Mouse (Mus musculus): ENCODE data around the gene Trank1. TPM values are rescaled to one million over a fixed set of nuclear protein-coding genes. Genes with fewer than 3 reads are reported as not detected.
A peak's percentile ranks its signal among the peaks of the same experiment; 100 is the strongest.

Gene Trank1
- total and polyA plus RNA-seq, 3 experiments = 0.13 to 0.66 (median 0.34) TPM

- Histone ChIP-seq H3K4me3 (replicated peaks in 1 of 3; ENCODE audit: low read depth in 2 of 3, low read length in 2 of 3, poor library complexity in 1 of 3) (no peak overlapping the region), H3K27me3 (replicated peaks) (no peaks in the 10 kb centered on the region), H3K36me3 (replicated peaks in 1 of 2; ENCODE audit: control insufficient read depth in 1 of 2, insufficient read depth in 1 of 2, low read length in 1 of 2) (no peaks in the 10 kb centered on the region), H3K9ac (ENCODE audit: insufficient read depth, low read depth) (no peak overlapping the region), H3K79me2 (replicated peaks; ENCODE audit: control insufficient read depth, extremely low read depth, insufficient read depth, poor library complexity, severe bottlenecking) (no peaks in the 10 kb centered on the region), H3K4me2 (ENCODE audit: insufficient read depth, low read depth, poor library complexity, severe bottlenecking) (no peak overlapping the region), H3K27ac (ENCODE audit: insufficient read depth, low read depth) (no peak overlapping the region), H3K4me1 (ENCODE audit: control insufficient read depth in 1 of 2, insufficient read depth in 2 of 2) (peaks cover 12 to 36% of the 10 kb centered on the region in 2 experiments), H3K9me3 (replicated peaks; ENCODE audit: low read length) (no peaks in the 10 kb centered on the region)
- TF ChIP-seq BHLHE40 (IDR thresholded peaks at IDR 0.05; ENCODE audit: low read depth, low read length) (no peak), CTCF (conservative IDR thresholded peaks at IDR 0.05 in 1 of 2, IDR thresholded peaks at IDR 0.05 in 1 of 2; ENCODE audit: low read depth in 2 of 2, low read length in 2 of 2) (no peak), MYC (IDR thresholded peaks at IDR 0.05; ENCODE audit: low read depth, low read length) (no peak), ETS1 (conservative IDR thresholded peaks at IDR 0.05; ENCODE audit: low read depth, low read length) (no peak), GABPA (IDR thresholded peaks at IDR 0.05; ENCODE audit: insufficient replicate concordance, low read depth, low read length) (no peak), TCF12 (IDR thresholded peaks at IDR 0.05; ENCODE audit: low read depth, low read length) (no peak), JUN (IDR thresholded peaks at IDR 0.05; ENCODE audit: insufficient read depth, low read depth, low read length) (no peak), RAD21 (IDR thresholded peaks at IDR 0.05; ENCODE audit: low read depth, low read length) (no peak), POLR2AphosphoS2 (IDR thresholded peaks at IDR 0.05; ENCODE audit: low read depth, low read length) (no peak), UBTF (IDR thresholded peaks at IDR 0.05; ENCODE audit: low read depth, low read length) (no peak), EP300 (IDR thresholded peaks at IDR 0.05; ENCODE audit: low read length) (no peak), SIN3A (IDR thresholded peaks at IDR 0.05; ENCODE audit: low read length) (no peak), ELF1 (IDR thresholded peaks at IDR 0.05; ENCODE audit: low read depth, low read length) (no peak), HCFC1 (IDR thresholded peaks at IDR 0.05; ENCODE audit: low read depth, low read length) (no peak), CHD1 (IDR thresholded peaks at IDR 0.05; ENCODE audit: low read depth, low read length) (no peak), USF2 (conservative IDR thresholded peaks at IDR 0.05; ENCODE audit: low read depth, low read length) (no peak), ZMIZ1 (IDR thresholded peaks at IDR 0.05; ENCODE audit: low read depth, low read length) (no peak), E2F4 (IDR thresholded peaks at IDR 0.05; ENCODE audit: insufficient replicate concordance, low read depth, low read length) (no peak), USF1 (IDR thresholded peaks at IDR 0.05; ENCODE audit: low read depth, low read length) (no peak)
- DNase-seq (ENCODE audit: extremely low read depth) = no peak
- dilution Hi-C loops (cut with MboI; ENCODE audit: extremely low pct_ligation_motif_present, extremely low pct_unique_long_range_greater_than_20kb, low sequenced_read_pairs) = no loop called here
- in situ Hi-C loops (cut with MboI; ENCODE audit: low pct_ligation_motif_present, low pct_unique_long_range_greater_than_20kb, low sequenced_read_pairs) = no loop called here
These were observed 88.5 kb downstream of the Trank1 start for GRCm38 (mm10) chr9:111400089-111400488.

- H3K9me3 ChIP-seq (replicated peaks; ENCODE audit: low read length) = no peaks in the 10 kb centered on the region
- DNase-seq (ENCODE audit: extremely low read depth) = no peak
- dilution Hi-C loops (cut with MboI; ENCODE audit: extremely low pct_ligation_motif_present, extremely low pct_unique_long_range_greater_than_20kb, low sequenced_read_pairs) = no loop called here
- H3K9ac ChIP-seq (ENCODE audit: insufficient read depth, low read depth) = no peak overlapping the region
- no peaks in the 10 kb centered on the region for H3K79me2 ChIP-seq (replicated peaks; ENCODE audit: control insufficient read depth, extremely low read depth, insufficient read depth, poor library complexity, severe bottlenecking)
- H3K27me3 ChIP-seq (replicated peaks) = no peaks in the 10 kb centered on the region
- peaks cover 9 to 26% of the 10 kb centered on the region in 2 experiments for H3K4me1 ChIP-seq (ENCODE audit: control insufficient read depth in 1 of 2, insufficient read depth in 2 of 2)
- H3K27ac ChIP-seq (ENCODE audit: insufficient read depth, low read depth) = no peak overlapping the region
- no peak overlapping the region for H3K4me2 ChIP-seq (ENCODE audit: insufficient read depth, low read depth, poor library complexity, severe bottlenecking)
- H3K36me3 ChIP-seq (replicated peaks in 1 of 2; ENCODE audit: control insufficient read depth in 1 of 2, insufficient read depth in 1 of 2, low read length in 1 of 2) = no peaks in the 10 kb centered on the region
- in situ Hi-C loops (cut with MboI; ENCODE audit: low pct_ligation_motif_present, low pct_unique_long_range_greater_than_20kb, low sequenced_read_pairs) = no loop called here
- H3K4me3 ChIP-seq (replicated peaks in 1 of 3; ENCODE audit: low read depth in 2 of 3, low read length in 2 of 3, poor library complexity in 1 of 3) = no peak overlapping the region
- TF ChIP-seq NELFE (IDR thresholded peaks at IDR 0.05; ENCODE audit: low read depth, low read length) (no peak), TCF12 (IDR thresholded peaks at IDR 0.05; ENCODE audit: low read depth, low read length) (no peak), POLR2A (IDR thresholded peaks at IDR 0.05; ENCODE audit: low read depth, low read length) (no peak), RCOR1 (conservative IDR thresholded peaks at IDR 0.05; ENCODE audit: low read depth, low read length) (no peak), EP300 (IDR thresholded peaks at IDR 0.05; ENCODE audit: low read length) (peak; percentile 51; the same call in 1 of the 2 replicates), ZMIZ1 (IDR thresholded peaks at IDR 0.05; ENCODE audit: low read depth, low read length) (no peak), ELF1 (IDR thresholded peaks at IDR 0.05; ENCODE audit: low read depth, low read length) (no peak), TBP (conservative IDR thresholded peaks at IDR 0.05; ENCODE audit: low read depth, low read length) (no peak), NRF1 (IDR thresholded peaks at IDR 0.05; ENCODE audit: low read depth, low read length) (no peak), RAD21 (IDR thresholded peaks at IDR 0.05; ENCODE audit: low read depth, low read length) (no peak), HCFC1 (IDR thresholded peaks at IDR 0.05; ENCODE audit: low read depth, low read length) (no peak), PAX5 (IDR thresholded peaks at IDR 0.05; ENCODE audit: low read length) (no peak), E2F4 (IDR thresholded peaks at IDR 0.05; ENCODE audit: insufficient replicate concordance, low read depth, low read length) (no peak), CHD1 (IDR thresholded peaks at IDR 0.05; ENCODE audit: low read depth, low read length) (no peak), JUND (conservative IDR thresholded peaks at IDR 0.05; ENCODE audit: low read depth, low read length) (no peak), MEF2A (IDR thresholded peaks at IDR 0.05; ENCODE audit: borderline replicate concordance, low read depth, low read length) (no peak), CHD2 (IDR thresholded peaks at IDR 0.05; ENCODE audit: low read length) (no peak), MYC (IDR thresholded peaks at IDR 0.05; ENCODE audit: low read depth, low read length) (no peak), MAZ (IDR thresholded peaks at IDR 0.05; ENCODE audit: low read depth, low read length) (no peak), MAFK (IDR thresholded peaks at IDR 0.05; ENCODE audit: insufficient replicate concordance, low read length) (no peak), IRF4 (IDR thresholded peaks at IDR 0.05; ENCODE audit: low read depth, low read length) (0 out of 2 replicates have a peak, but pooled peaks have one; percentile 32), USF1 (IDR thresholded peaks at IDR 0.05; ENCODE audit: low read depth, low read length) (no peak), GABPA (IDR thresholded peaks at IDR 0.05; ENCODE audit: insufficient replicate concordance, low read depth, low read length) (no peak), UBTF (IDR thresholded peaks at IDR 0.05; ENCODE audit: low read depth, low read length) (no peak), SIN3A (IDR thresholded peaks at IDR 0.05; ENCODE audit: low read length) (no peak)
These were observed 91.6 kb downstream of the Trank1 start for GRCm38 (mm10) chr9:111403159-111403558.
